Mouse (Mus musculus) hindlimb bud, embryonic 11.5 days (tissue): ENCODE data around the gene Dffa.
"Not testable (repeated sequence)": the region's sequence is repeated elsewhere in the genome, so short reads cannot be mapped to it uniquely, and the experiment has no call there.

Experiments
- DNase-seq: peaks from one replicate; pipeline ENCODE4 v3.0.0-alpha.2; 2012; ENCODE audit warnings: low read depth, low spot score; ENCODE audit errors: extremely low spot score

The Dffa gene

DNA sequence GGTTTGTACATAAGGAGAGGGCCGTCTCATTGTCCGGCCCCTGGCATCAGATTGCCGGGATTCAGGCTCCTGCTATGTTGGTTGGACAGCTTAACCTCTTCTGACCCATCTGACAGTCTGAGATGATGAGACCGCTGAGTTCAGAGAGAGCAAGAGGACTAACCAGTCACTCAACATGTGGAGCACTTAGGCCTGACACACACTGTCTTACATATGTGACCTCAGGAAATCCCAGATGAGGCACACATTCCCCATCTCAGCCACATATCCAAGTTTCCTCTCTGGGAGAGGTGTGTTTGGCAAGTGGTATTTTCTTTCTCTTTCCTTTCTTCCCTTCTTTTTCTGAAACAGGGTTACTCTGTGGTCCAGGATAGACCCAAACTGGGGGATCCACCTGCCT is 41.2 kb downstream of the Dffa start:
- DNase-seq: no peak

DNA sequence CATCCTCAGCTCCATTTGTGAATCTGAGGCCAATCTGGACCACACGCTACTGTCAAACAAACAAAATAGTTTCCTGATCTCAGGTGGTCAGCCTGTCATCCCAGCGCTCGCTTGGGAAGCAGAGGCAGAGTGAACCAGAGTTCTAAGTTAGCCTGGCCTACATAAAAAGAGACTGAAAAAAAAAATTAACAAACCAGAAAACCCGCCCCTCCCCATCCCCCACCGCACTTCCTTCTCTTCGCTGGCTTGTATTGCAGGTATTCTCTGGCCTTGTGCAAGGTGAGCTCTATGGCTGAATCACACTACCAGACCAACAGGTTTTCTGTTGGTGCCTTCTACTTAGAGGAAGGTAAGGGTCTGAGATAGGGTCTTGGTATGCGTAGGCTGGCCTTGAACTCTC is 43.6 kb downstream of the Dffa start:
- no peak for DNase-seq

DNA sequence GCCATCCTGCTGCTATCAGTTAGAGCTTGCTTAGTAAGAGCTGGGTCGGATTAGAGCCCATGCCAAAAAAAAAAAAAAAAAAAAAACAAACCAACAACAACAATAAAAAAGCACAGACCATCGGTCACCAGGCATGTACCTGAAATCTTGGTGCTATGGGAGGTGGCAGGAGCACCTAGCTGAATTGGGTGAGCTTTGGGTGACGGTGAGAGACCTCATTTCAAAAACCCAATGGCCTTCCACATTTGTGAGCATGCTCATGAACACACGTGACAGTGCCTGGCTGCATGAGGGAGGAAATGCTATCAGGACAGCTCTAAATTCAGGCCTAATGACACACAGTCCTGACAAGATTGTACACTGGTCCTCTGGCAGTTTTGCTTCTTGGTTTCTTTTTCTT is 44.1 kb downstream of the Dffa start:
- no peak for DNase-seq

DNA sequence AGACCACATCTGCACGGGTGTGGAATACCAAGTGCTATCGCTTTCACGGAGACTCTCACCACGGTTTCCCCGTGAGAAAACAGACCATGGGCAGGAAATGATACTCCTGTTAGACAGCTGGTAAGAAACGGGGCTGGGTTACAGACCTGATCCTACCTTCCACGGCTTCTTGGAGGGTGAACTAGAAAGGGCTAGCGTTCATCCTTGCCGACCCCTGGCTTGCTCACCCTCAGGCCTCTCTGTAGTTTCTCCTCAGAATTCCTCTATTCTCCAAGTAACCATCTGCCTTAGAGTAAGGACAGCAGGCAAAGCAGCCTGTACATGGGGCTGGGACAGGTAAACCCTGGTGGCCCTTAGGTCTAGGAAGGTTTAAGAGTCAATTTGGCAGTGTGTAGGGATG is 45.2 kb downstream of the Dffa start:
- no peak for DNase-seq

DNA sequence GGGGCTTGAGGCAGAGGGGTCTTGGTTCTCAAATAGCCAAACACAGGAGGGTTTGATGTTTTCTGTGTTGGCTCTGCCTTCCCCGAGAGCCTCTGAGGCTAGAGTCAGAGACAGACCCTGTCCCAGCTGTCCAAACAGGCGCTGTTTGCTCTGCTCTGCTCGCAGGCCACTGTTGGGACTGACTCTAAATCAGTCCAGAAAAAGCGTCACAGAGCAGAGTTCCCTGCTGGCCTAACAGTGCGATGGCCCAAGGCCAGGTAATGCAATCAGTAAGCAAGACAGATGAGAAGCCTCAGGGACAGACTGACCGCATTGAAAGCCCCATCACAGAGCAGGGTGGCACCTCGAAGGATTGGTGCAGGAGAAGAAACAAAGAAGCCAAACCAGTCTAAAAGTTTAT is 45.7 kb downstream of the Dffa start:
- no peak for DNase-seq

DNA sequence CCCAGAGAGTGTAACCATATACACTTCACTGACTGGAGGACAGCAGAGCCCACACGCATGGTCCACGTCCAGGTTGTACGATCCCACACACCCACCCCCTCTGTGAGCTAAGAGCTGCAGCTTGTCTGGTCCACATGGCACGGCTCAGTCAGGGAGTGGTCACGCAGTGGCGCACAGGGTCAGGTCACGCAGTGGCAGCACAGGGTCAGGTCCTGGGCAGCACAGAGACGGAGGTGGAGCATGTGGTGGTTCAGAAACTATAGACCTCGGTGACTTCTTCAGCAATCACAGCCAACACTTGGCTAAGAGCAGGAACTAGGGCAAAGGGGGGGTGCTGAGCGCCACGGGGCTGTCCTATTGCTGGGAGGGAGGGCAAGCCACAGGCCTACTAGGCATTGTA is 46.3 kb downstream of the Dffa start:
- DNase-seq: no peak

DNA sequence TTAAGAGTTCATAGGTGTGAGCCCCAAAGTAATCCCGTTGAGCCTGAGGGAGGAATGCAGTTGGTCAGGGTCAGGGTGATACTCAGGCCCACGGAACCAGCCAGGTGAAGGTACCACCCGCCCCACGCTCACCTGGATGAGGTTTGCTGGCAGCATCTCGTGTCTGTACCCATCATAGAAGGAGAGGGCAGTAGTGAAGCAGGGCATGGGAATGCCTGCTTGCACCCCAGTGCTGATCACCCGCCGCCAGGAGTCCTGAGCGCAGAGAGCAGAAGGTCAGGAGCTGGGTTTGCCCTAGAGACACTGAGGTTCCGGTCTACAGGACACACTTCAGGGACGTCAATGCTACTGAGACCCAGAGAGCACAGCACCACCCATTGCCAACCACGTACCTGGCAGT is 46.8 kb downstream of the Dffa start:
- DNase-seq: no peak

DNA sequence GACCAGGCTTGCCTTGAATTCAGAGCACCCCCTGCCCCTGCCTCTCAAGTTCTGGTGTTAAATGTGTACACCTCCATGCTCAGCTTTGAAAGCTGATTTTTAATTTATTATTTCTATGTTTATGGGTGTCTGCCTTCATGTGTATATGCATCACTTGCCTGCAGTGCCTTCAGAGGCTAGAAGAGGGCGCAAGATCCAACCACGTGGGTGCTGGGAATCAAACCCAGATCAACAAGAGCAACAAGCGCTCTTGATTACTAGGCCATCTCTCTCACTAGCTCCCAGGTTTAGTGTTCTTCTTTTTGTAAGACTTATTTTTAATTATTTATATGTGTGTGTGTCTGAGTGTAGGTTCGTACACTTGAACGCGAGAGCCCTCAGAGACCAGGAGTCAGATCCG is 50.9 kb downstream of the Dffa start:
- DNase-seq: no peak

DNA sequence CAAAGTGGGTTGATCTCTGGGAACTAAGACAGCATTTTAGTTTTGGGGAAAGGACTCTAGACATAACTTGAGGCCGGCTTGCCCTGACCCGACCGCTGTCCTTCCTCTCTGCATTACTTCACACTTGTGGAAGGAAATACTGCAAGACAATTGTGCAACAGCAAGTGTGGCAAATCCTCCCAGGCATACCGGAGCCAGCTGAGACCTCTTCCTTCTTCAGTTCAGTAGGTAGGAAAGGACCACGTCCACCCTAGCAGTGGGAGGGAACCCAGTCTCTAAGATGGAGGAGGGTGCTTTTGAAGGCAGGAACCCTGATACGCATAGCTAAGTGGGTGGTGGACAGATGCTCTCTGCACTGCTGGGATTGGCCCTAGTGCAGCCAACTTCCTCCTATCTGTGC is 51.8 kb downstream of the Dffa start:
- DNase-seq: no peak

DNA sequence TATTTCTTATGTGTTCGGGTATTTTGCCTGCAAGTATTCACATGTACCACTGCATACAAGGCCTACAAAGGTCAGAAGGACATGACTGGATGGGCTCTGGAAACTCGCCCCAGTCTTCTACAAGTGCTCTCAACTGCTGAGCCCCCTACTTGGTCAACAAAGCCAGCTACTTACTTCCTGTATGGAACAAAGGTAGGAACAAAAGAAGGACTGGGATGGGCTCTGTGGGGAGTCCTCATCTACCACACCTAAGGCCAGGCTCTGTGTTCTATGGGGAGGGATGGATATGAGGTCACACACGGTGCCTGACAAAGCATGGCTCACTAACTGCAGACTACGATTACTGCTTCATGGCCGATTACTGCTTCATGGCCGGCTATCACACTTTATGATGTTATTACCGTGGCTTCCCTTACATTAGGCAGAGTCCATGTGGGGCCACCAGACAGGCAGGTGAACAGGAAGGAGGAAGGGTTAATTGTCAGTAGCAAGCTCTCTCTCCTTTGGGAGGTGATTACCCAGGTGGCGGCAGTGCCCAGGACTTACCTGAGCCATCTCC is 53.5 kb downstream of the Dffa start:
- DNase-seq: no peak

DNA sequence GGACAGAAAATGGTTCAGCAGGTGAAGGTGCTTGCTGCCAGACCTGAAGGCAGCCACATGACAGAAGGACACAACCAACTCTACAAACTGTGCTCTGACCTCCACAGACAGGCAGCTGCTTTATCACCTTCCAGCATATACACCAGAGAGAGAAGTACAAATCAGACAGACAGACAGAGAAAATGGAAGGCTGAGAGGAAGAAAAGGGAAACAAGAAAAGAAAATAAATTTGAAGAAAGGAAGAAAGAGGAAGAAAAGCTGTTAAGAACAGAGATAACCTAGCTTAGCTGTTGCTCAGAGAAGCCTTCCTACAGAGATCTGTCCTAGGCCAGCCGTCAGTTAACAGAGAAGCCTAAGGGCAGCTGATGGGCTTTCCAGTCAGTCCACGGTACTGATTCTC is 55.3 kb downstream of the Dffa start:
- DNase-seq: no peak

DNA sequence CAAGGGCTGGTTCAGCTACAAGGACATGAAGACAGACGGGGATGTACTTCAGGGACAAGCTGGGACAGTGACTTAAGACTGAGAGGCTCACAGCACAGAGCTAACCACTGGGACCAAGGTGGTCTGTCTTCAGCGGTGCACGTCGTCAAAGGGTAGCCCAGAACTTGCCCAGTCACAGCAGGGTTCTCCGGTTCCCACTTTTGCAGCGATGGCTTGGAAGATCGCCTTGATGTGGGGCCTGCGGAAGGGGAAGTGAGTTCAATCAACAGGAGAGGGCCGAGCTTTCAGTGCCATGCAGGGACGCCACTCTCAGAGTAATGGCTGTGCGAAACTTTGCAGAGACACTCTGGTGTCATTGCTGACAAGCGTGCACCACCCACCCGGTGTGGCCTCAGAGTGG is 55.9 kb downstream of the Dffa start:
- no peak for DNase-seq

DNA sequence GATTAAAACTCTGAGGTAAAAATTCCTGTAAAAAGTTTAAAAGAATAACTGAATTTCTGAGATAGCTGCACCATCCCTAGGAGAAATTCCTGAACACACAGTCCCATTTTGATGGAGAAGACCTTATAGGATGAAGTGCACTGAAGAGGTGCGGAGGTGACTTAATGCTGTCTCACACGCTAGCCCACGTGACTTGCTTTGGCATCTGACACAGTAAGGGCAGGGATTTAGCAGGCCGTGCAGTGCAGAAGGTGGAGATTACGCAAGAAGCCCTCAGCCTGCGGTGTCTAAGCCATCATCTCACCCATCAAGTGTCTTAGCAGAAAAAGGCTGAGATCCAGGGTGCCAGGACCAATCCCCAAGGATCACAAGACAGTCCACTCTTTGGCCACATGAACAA is 57.2 kb downstream of the Dffa start:
- DNase-seq: no peak

DNA sequence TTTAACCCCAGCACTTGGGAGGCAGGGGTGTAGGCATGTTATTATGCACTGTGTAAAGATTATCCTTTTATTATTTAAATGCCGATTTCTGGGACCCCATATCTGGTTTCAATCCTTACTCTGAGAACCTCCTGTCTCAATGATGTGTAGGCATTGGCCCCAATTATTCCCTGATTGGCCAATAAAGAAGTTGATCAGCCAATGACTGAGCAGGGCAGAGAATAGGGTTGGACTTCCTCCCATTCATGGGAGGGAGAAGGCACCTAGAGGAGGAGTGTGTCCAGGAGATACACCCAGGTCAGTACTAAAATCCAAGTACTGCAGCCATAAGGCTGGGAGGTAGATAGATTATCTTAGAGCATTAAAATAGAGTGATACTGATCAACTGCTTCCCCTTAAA is 59.2 kb downstream of the Dffa start:
- DNase-seq: no peak

DNA sequence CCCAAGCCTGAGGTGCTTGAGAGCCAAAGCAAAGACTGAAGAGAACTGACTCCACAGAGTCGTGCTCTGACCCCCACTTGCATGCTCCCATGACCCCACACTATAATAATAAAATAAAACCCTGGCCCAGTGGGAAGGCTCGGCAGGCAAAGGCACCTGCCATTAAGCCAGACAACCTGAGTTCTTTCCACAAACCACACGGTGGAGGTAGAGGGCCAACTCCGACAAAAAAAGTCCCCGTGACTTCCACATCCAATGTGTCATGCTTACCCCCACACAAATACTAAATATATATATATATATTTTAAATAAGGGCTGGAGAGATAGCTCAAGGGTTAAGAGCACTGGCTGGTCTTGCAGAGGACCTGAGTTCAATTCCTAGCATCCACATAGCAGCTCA is 60.2 kb downstream of the Dffa start:
- DNase-seq: no peak

DNA sequence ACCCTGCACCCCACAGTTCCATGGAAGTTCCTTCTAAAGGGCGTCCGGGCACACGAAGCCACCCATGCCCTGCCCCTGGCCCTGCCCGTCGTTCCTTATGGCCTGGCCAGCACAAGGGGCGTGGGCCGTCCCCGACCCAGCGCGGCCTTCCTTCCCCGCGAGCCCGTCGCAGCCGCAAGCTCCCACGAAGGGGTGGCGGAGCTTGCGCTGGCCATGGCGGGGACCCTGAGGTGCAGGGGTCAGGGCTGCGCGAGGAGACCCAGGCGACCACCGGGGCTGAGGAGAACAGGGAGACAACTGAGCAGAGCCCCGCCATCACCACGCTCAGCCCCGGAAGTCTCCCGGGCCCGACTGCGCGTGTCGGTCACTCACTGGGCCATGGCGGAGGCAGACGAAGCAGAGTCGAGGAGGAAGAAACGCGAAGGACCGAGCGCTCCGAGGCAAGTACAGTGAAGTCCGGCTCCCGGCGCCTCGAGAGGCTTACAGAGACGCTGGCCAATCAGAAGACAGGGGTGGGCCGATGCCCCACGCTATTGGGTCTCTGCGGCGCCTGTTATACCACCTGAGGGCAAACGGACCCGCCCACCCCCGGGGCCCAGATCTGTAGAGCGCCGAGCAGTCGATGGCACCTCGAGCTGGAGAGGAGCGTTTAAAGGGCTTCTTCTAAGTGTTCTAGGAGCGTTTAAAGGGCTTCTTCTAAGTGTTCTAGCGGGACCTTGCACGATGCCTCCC is 62.4 kb downstream of the Dffa start, which contains the start of gene Pgd:
TSS of gene Pgd (minus strand) at position 557 of the 732 bp plus-strand sequence.
- DNase-seq: peak; percentile 83

DNA sequence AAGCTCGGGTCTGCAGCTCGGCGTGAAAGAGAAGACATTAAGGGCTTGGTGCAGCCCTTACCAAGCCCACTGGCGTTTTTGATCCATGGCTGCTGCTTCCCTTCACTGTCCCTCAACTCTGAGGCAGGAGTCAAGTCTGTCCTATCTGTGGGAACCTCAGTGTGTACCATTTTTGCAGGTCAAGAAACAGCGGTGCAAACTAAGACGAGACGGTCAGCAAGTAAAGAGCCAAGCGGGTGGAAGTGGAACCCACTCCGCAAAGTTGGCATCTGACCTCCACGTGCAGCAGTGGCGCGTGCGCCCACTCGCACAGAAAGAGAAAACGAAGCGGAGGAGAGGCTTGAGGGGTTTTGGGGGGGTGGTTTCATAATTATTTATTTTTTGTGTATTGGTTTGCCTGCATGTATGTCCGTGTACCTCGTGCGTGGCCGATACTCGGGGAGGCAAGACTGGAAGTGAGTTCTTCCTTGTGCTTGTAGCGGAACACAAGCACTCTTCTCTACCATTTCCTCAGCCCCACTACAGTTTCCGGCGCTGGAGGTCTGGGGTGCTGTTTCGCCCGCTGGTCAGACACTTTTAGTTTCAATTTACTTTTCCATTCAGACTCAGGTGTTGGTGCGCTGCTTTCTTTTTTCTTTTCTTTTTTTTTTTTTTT is 63.1 kb downstream of the Dffa start:
- no peak for DNase-seq

DNA sequence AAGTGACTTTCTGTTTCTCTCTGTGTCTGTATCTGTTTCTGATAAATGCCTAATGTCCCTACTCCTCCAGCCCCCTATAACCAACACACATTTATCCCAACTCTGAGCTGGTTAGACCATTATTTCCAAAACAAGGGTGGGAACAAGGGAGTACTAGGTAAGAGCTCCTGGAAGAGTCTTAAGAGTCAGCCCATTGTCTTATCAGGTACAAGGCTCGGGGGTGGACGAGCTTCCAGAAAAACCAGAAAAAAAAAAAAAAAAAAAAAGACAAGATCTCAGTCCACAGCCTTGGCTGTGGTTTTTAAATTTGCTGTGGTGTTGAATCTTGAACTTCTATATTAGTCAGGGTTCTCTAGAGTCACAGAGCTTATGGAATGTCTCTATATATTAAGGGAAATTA is 64.1 kb downstream of the Dffa start:
- DNase-seq: no peak

DNA sequence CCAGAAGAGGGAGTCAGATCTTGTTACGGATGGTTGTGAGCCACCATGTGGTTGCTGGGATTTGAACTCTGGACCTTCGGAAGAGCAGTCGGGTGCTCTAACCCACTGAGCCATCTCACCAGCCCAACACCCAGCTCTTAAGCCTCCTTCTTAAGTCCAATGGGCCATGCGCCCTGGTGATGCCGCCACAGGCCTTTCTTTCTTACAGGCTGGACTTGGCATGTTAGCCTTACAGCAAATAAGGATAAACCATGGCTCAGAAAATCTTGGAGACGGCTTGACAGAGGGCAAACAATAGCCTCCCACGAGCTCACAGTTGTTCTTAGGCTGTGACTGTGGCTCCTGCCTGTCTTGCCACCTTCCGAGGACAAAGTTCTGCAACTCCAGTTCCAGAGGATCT is 66.0 kb downstream of the Dffa start:
- not testable (repeated sequence) for DNase-seq
